In the genomic region with DNA sequence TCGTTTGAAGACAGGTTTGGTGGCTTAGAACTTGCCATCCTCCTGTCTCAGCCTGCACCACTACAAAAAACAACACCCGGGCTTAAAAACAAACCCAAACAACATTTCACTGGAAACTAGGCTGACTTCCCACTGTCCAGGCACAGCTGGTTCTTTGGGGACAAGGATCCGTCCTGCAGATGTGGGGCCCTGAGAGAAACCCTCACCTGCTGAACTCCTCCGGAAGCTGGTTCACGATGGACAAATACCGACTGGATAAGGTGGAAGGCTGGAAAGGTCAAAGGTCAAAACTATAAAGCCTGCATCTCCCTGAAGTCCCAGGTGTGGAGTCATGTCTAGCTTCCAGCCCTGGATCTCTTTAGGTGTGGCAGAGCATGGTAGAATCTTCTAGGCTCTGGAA, we compare ENCODE assay signal across 19 mouse cellular contexts.
"Had no signal": no experiment of that assay in that cellular context is flagged by ENCODE, and none has a peak within 500 bp of the region (broad histone marks: within the 10 kb centered on the region; RNA-seq: fewer than 3 reads in every experiment).

No protein-coding gene starts in this region.

- H3K4me3 ChIP-seq: liver, embryonic 12.5 days; liver, embryonic 15.5 days; lung, embryonic 15.5 days; megakaryocyte, embryonic 14.5 days; midbrain, embryonic 10.5 days; midbrain, embryonic 13.5 days; neural tube, embryonic 12.5 days; neural tube, embryonic 15.5 days had no signal

- ATAC-seq: liver, embryonic 12.5 days; midbrain, embryonic 13.5 days had no signal

- DNase-seq: kidney, adult 18-20 months; kidney, adult 9 months; kidney, postnatal 14 days; kidney, postnatal 4 days; left cerebral cortex, postnatal 4 days; lung, adult 18-20 months; lung, postnatal 10 days; lung, postnatal 36 days; right cerebral cortex, adult 18-20 months; right cerebral cortex, postnatal 14 days; right cerebral cortex, postnatal 4 days had no signal

- H3K36me3 ChIP-seq: liver, embryonic 12.5 days; liver, embryonic 15.5 days; lung, embryonic 15.5 days; midbrain, embryonic 10.5 days; midbrain, embryonic 13.5 days; neural tube, embryonic 12.5 days; neural tube, embryonic 15.5 days had no signal

- H3K27ac ChIP-seq: liver, embryonic 12.5 days; liver, embryonic 15.5 days; midbrain, embryonic 10.5 days; midbrain, embryonic 13.5 days; neural tube, embryonic 12.5 days; neural tube, embryonic 15.5 days had no signal

- H3K9me3 ChIP-seq: liver, embryonic 12.5 days; liver, embryonic 15.5 days; lung, embryonic 15.5 days; megakaryocyte, embryonic 14.5 days; midbrain, embryonic 10.5 days; midbrain, embryonic 13.5 days; neural tube, embryonic 12.5 days; neural tube, embryonic 15.5 days had no signal

- H3K9ac ChIP-seq: liver, embryonic 12.5 days; liver, embryonic 15.5 days; lung, embryonic 15.5 days; midbrain, embryonic 13.5 days; neural tube, embryonic 12.5 days; neural tube, embryonic 15.5 days had no signal

- H3K4me2 ChIP-seq: liver, embryonic 12.5 days; liver, embryonic 15.5 days; lung, embryonic 15.5 days; midbrain, embryonic 13.5 days; neural tube, embryonic 12.5 days; neural tube, embryonic 15.5 days had no signal
